Mouse (Mus musculus) midbrain, embryonic 11.5 days (tissue): Measurements from ENCODE around the gene Gpr4. TPM values are rescaled to one million over a fixed set of nuclear protein-coding genes. Genes with fewer than 3 reads are reported as not detected.

Experiments
- ATAC-seq: fragments of 200-750 bp; cut with Nextera tagmentation; 2 replicates; pipeline ENCODE4 v1.8.0; 2017; ENCODE audit warnings: moderate TSS enrichment, moderate library complexity; ENCODE audit not compliant: low FRiP score
- DNase-seq: peaks from one replicate; pipeline ENCODE4 v3.0.0; 2015; ENCODE audit warnings: low spot score; ENCODE audit errors: missing footprints
- H3K27ac ChIP-seq: fragments of 300-500 bp; sonication (generic); 2 replicates; pipeline ENCODE4 v1.5.1; 2014; ENCODE audit warnings: low read depth, low read length
- H3K27me3 ChIP-seq: fragments of 300-500 bp; sonication (generic); 2 replicates; pipeline ENCODE4 v1.6.1; 2014; ENCODE audit warnings: mild to moderate bottlenecking, low read length, moderate library complexity, mixed read lengths; ENCODE audit not compliant: control insufficient read depth, insufficient read depth
- H3K36me3 ChIP-seq: fragments of 300-500 bp; sonication (generic); 2 replicates; pipeline ENCODE4 v1.6.1; 2014; ENCODE audit warnings: mild to moderate bottlenecking, low read length, moderate library complexity, mixed read lengths; ENCODE audit not compliant: control insufficient read depth, insufficient read depth
- H3K4me1 ChIP-seq: fragments of 300-500 bp; sonication (generic); 2 replicates; pipeline ENCODE4 v1.6.1; 2014; ENCODE audit warnings: low read length; ENCODE audit not compliant: control insufficient read depth, insufficient read depth
- H3K4me2 ChIP-seq: fragments of 300-500 bp; sonication (generic); 2 replicates; pipeline ENCODE4 v1.6.1; 2014; ENCODE audit warnings: mild to moderate bottlenecking, moderate library complexity
- H3K4me3 ChIP-seq: fragments of 300-500 bp; sonication (generic); 2 replicates; pipeline ENCODE4 v1.5.1; 2014; ENCODE audit warnings: low read depth, low read length
- H3K9ac ChIP-seq: fragments of 300-500 bp; sonication (generic); 2 replicates; pipeline ENCODE4 v1.6.1; 2014; ENCODE audit warnings: low read length
- H3K9me3 ChIP-seq: fragments of 300-500 bp; sonication (generic); 2 replicates; pipeline ENCODE4 v1.6.1; 2016; ENCODE audit warnings: low read length; ENCODE audit not compliant: control insufficient read depth
- WGBS: fragments of 180-500 bp; shearing (Covaris S2); extraction: QIAGEN DNeasy Blood & Tissue Kit; methylation state at CpG from one replicate; pipeline ENCODE4 v1.1.7; 2014; 5-methylcytosine and 5-hydroxymethylcytosine counted together
- polyA plus RNA-seq: library from polyadenylated mRNA; unstranded; fragments of >200 nt; fragmentation: Nextera tagmentation; extraction: Ambion mirVana; gene quantifications from 2 replicates; pipeline ENCODE4 v1.2.1, GENCODE M21; 2014

Gpr4 gene
- polyA plus RNA-seq, 1 experiment from 2014 or later: 1.7 TPM

- Histone ChIP-seq H3K4me3 (no peak overlapping the region), H3K4me2 (no peak overlapping the region), H3K36me3 (no peaks in the 10 kb centered on the region), H3K27ac (no peak overlapping the region), H3K4me1 (peaks cover 7% of the 10 kb centered on the region; the same call in 1 of the 2 replicates), H3K27me3 (peaks cover 2% of the 10 kb centered on the region; the same call in 1 of the 2 replicates), H3K9me3 (no peaks in the 10 kb centered on the region), H3K9ac (no peak overlapping the region)
- ATAC-seq: no peak
- WGBS: 71% methylated on average over 9 of the region's 9 CpGs
- no peak for DNase-seq
These were observed 2.6 kb downstream of the Gpr4 start for GRCm38 (mm10) chr7:19214940-19215339.

- 69% methylated on average over 5 of the region's 5 CpGs for WGBS
- no peak for DNase-seq
These were observed 5.2 kb downstream of the Gpr4 start for GRCm38 (mm10) chr7:19217492-19217891.

GRCm38 (mm10) chr7:19217944-19218343 is 5.6 kb downstream of the Gpr4 start:
- no peak for ATAC-seq

More at GRCm38 (mm10) chr7:19217492-19217891, 5.2 kb downstream of the Gpr4 start:
- H3K9ac ChIP-seq: no peak overlapping the region
- H3K36me3 ChIP-seq: no peaks in the 10 kb centered on the region
- H3K27me3 ChIP-seq: no peaks in the 10 kb centered on the region; the same call in 1 of the 2 replicates
- H3K4me3 ChIP-seq: no peak overlapping the region
- no peak for ATAC-seq
- H3K4me1 ChIP-seq: peaks cover under 1% of the 10 kb centered on the region; the same call in 1 of the 2 replicates
- no peak overlapping the region for H3K27ac ChIP-seq
- H3K4me2 ChIP-seq: no peak overlapping the region
- no peaks in the 10 kb centered on the region for H3K9me3 ChIP-seq

GRCm38 (mm10) chr7:19220061-19220460 is 7.7 kb downstream of the Gpr4 start:
- ATAC-seq (no peak), DNase-seq (no peak)
- no peak overlapping the region for H3K9ac ChIP-seq
- H3K4me3 ChIP-seq: no peak overlapping the region
- no peaks in the 10 kb centered on the region for H3K4me1 ChIP-seq
- H3K27me3 ChIP-seq: no peaks in the 10 kb centered on the region
- H3K36me3 ChIP-seq: no peaks in the 10 kb centered on the region
- 72% methylated on average over 3 of the region's 3 CpGs for WGBS
- H3K27ac ChIP-seq: no peak overlapping the region
- H3K4me2 ChIP-seq: no peak overlapping the region
- no peaks in the 10 kb centered on the region for H3K9me3 ChIP-seq

More at GRCm38 (mm10) chr7:19217944-19218343, 5.6 kb downstream of the Gpr4 start:
- Histone ChIP-seq H3K9ac (no peak overlapping the region), H3K27me3 (no peaks in the 10 kb centered on the region; the same call in 1 of the 2 replicates), H3K4me3 (no peak overlapping the region), H3K4me2 (no peak overlapping the region), H3K4me1 (no peaks in the 10 kb centered on the region; the same call in 1 of the 2 replicates), H3K27ac (no peak overlapping the region), H3K9me3 (no peaks in the 10 kb centered on the region), H3K36me3 (no peaks in the 10 kb centered on the region)
- 27% methylated on average over 2 of the region's 3 CpGs for WGBS
- no peak for DNase-seq

GRCm38 (mm10) chr7:19222189-19222588 is 9.9 kb downstream of the Gpr4 start:
- Histone ChIP-seq H3K9ac (no peak overlapping the region), H3K4me1 (peaks cover 6% of the 10 kb centered on the region), H3K9me3 (no peaks in the 10 kb centered on the region), H3K36me3 (no peaks in the 10 kb centered on the region), H3K4me3 (no peak overlapping the region), H3K27ac (no peak overlapping the region), H3K27me3 (no peaks in the 10 kb centered on the region), H3K4me2 (no peak overlapping the region)
- DNase-seq (no peak), ATAC-seq (no peak)
- WGBS: 91% methylated on average over 16 of the region's 16 CpGs

GRCm38 (mm10) chr7:19222875-19223274 is 10.5 kb downstream of the Gpr4 start:
- no peak for DNase-seq
- Histone ChIP-seq H3K4me2 (no peak overlapping the region), H3K27me3 (no peaks in the 10 kb centered on the region), H3K4me3 (no peak overlapping the region), H3K4me1 (peaks cover 9% of the 10 kb centered on the region), H3K36me3 (no peaks in the 10 kb centered on the region), H3K27ac (no peak overlapping the region), H3K9me3 (no peaks in the 10 kb centered on the region), H3K9ac (no peak overlapping the region)
- ATAC-seq: no peak
- WGBS: 89% methylated on average over 14 of the region's 14 CpGs

- no peaks in the 10 kb centered on the region for H3K9me3 ChIP-seq
- WGBS: 78% methylated on average over 4 of the region's 4 CpGs
- H3K4me3 ChIP-seq: no peak overlapping the region
- peaks cover 15% of the 10 kb centered on the region for H3K4me1 ChIP-seq
- ATAC-seq (no peak), DNase-seq (no peak)
- no peaks in the 10 kb centered on the region for H3K27me3 ChIP-seq
- H3K27ac ChIP-seq: no peak overlapping the region
- H3K4me2 ChIP-seq: no peak overlapping the region
- H3K9ac ChIP-seq: no peak overlapping the region
- H3K36me3 ChIP-seq: no peaks in the 10 kb centered on the region
These were observed 12.6 kb downstream of the Gpr4 start for GRCm38 (mm10) chr7:19224933-19225332.

- Histone ChIP-seq H3K4me1 (peaks cover 15% of the 10 kb centered on the region), H3K27me3 (no peaks in the 10 kb centered on the region), H3K27ac (peak overlapping the region; percentile 45), H3K9ac (peak overlapping the region; percentile 60), H3K4me2 (peak overlapping the region; percentile 78), H3K9me3 (no peaks in the 10 kb centered on the region), H3K4me3 (peak overlapping the region; percentile 60), H3K36me3 (no peaks in the 10 kb centered on the region)
- ATAC-seq (peak; percentile 40), DNase-seq (peak; percentile 91)
- WGBS: 21% methylated on average over 20 of the region's 20 CpGs
These were observed 14.8 kb downstream of the Gpr4 start for GRCm38 (mm10) chr7:19226817-19227797.
